Mouse (Mus musculus) adrenal gland, postnatal 25 days (tissue): ENCODE data around the gene Foxp1. TPM values are rescaled to one million over a fixed set of nuclear protein-coding genes. Genes with fewer than 3 reads are reported as not detected.
A peak's percentile ranks its signal among the peaks of the same experiment; 100 is the strongest.

Source experiments
- DNase-seq: peaks from one replicate; pipeline ENCODE4 v3.0.0; 2021; ENCODE audit warnings: mixed read lengths
- total RNA-seq: library from RNA; stranded (reverse); gene quantifications from 2 replicates; pipeline ENCODE4 v1.2.3, GENCODE M21; 2021

Gene Foxp1
- total RNA-seq, 1 experiment from 2014 or later: 58.1 TPM

DNA sequence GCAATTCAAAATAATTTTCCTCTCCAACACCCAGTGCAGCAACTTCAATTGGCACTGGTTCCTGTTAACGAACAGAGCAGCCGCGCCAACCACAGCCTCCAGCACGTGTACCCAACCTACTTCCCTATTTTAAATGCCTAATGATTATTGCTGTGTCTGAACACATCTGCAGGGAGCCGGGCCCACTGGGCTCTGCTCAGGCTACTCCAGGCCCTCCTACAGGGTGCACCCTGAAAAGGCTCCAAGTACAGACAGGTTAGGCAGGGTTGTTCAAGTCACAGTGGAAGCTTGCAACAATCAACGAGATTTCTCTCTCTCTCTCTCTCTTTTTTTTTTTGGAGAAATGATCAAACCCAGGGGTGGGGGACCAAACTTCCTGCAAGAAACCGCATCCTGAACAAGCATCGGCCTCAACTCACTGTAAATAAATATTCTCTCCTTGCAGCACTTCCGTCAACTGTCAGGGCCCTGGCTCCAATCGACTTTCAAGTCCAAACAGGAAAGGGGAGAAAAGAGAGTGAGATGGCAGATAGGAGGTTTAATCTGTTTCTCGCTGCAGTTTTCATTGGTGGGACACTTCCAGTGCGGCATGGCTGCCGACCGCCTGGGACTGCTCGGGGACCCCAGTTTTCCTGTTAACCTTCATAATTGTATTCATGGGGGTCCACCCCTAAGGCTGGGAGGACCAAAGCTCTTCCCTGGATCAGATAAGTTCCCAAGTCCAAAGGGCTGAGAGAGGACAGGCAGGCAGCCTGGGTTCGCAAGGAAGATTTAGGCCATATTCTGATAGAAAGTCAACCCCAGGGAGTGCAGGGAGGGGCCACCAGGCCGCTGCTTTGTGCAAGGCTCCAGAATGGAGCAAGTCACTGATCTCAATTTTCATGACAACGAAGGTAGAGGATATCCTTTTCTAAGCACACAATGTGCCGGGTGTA, 133.5 kb downstream of the Foxp1 start:
- DNase-seq: no peak

GRCm38 (mm10) chr6:99388023-99388422, 134.5 kb downstream of the Foxp1 start:
- no peak for DNase-seq

DNA sequence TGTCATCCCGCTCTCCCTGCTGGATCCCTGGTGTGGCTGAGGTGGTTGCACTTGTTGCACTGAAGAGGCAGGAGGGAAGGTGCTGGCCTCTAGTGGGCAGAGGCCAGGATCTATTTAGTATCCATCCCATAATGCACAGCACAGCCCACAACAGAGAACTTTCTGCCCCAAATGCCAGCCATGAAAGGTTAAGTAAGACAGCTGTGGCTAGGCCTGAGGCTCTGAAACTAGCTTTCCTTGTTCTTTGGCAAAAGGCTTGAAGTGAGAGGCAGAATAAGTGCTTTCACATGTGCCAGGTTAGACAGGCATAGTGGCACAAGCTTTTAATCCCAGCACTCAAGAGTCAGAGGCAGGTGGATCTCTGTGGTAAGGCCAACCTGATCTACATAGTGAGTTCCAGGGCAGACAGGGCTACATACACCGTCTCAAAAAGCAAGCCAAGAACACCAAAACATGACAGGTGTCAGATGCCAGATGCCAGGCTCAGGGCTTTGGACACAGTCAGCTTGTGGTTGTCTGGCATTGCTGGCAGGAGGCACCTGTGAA, 137.4 kb downstream of the Foxp1 start:
- no peak for DNase-seq

GRCm38 (mm10) chr6:99383846-99384472, 138.6 kb downstream of the Foxp1 start:
- DNase-seq: no peak

- no peak for DNase-seq
Measured at GRCm38 (mm10) chr6:99380146-99380545, 142.4 kb downstream of the Foxp1 start.

DNA sequence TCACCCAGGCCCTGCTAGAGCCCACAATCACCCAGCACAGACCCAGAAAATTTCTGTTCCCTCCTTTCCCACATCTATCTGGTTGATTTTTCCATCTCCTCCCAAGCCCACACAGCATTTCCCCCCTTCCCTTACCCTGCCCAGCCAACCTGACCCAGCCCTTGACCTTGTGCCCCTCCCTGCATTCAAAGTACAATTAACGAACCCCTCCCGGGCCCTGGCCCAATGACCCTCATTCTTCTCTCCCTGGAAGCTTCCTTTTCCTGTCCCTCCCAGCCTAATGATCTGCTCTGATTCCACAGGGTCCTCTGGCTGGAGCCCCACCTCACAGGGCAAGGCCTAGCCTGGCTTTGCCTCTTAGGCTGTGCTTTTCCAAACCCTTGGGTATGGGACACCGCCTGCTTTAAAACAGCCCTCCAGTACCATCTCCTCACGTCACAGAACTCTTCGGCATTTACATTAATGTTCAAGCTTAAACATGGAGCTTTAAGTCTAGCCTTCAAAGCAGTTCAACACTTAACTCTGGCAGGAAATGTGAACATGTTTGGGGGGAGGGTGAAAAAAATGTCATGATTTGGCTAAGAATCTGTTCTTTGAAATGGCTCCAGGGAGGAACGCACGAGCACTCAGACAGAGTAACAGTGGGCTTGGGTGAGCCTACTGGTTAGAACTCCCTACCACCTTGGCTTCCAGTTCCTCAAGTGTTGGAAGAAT, 143.4 kb downstream of the Foxp1 start:
- DNase-seq: peak; percentile 39

DNA sequence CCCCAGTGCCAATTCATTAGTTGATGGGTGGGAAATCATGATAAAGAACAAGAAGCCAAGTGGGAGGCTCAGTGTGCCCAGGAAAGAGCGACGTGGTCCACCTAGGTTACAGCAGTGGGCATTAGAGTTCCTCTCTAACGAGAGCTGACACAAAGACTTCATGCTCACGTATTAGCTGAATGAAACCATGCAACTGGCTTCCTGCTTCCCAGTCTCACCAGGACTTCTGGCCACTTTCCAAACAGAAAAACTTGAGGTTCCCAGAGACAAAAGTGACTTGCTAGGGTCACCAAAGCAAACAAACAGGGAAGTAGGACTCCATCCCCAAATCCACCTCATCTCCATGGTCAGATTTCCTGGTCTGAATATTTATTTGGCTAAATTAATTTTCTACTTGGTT, 144.8 kb downstream of the Foxp1 start:
- no peak for DNase-seq

DNA sequence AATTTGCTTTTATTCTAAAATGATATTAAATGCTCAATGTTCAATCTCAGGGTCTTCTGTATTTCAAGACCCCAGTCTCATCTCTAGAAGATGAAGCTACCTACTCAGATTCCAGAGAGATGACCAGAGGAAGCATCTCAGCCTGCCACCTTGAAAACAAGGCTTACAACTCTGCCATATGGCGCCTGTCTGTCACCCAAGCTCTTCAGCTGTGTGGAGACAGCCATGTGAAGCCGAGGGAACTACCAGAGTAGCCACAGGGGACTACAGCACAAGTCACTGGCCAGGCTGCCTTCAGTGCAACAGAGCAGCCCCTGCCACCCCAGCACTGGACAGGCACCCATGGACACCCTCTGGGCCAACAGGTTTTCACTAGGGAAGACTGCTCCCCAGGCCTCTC, 145.4 kb downstream of the Foxp1 start:
- no peak for DNase-seq

DNA sequence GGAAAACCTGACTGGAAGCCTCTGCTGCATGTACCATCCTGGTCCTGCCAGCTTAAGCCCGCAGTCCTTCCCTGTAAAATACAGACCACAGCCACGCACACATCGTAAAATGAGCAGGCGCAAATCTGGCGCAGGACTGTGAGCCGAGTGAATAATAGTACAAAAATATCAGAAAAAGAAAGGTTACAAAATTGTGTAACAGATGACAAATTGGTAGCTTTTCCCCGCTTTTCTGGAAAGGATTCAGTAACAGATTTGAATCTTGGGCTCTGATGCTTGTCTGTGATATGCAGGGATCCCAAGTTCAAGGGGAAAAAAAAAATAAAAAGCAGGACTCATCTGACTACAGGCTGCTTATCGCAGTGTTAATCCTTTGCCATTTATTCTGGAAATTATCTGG, 145.8 kb downstream of the Foxp1 start:
- no peak for DNase-seq

GRCm38 (mm10) chr6:99375865-99376264, 146.7 kb downstream of the Foxp1 start:
- DNase-seq: no peak

DNA sequence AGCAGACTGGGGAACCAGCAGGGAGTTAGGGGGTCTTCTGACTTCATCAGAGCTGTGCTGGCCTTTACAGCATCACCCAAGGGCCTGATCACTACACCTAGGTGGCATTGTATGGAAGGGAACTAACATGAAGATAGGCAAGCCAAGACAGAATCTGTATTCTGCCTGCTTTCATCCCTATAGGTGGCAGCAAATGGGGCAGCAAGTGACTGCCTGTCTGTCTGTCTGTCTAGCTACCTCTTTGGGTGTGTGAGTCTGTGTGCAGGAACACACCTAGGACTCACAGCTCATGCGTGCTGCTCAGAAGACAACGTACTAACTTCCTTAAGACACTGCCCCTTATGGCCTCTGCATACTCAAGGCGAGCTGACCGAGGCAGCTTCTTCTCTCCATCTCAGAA, 147.1 kb downstream of the Foxp1 start:
- DNase-seq: no peak

DNA sequence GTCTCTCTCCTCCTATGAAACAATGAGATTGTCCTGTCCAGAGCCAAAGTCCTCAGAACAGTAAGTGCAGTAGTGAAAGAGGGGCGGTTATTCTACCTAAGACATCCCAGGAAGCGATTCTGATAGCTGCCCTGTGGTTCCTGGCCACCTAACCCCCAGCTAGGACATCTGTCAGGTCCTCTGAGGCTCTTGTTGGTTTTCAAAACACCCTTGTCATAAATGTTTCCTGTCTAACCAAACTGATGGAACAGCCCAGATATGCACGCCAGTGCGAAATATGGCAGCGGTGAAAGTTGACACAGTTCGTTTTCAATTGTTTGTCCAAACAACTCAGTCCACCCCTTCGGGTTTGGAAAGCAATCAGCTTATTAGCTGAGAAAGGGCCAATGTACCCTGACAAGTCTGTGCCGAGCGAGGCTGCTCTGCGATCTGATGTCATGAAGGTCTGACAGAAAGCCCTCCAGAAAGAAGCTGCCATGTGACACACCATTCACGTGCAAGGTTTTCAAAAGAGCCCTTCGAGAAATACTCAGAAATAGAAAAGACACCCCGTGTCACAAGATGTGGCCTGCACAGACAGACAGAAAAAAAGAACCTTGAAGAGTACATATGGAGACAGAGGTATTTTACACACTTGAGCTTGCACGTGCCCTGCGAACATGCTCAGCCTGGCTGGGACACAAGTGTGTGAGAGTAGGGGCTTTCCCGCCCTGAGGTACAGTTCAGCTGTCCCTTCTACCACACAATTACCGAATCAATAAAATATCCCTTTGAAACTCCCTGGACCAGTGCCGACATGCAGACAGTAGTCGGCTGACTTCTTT, 147.9 kb downstream of the Foxp1 start:
- no peak for DNase-seq

DNA sequence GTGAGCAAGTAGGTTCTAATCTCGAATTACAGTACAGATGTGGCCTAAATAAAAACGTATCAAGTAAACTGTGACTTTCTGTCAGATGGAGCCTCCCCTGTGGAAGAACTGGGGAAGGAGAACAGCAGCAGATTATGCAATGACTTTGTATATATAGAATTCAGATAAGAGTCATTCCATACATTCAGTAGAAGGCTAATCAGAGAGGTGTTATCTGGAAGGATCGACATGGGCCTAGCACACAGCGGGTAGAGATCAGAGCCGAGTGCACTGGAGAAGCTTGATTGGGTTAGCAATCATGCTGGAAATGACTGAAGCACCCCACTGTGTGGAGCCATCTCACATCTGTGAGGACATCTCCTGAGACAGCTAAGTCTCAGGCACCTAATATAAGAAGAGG, 150.1 kb downstream of the Foxp1 start:
- no peak for DNase-seq

- DNase-seq: no peak
Measured at GRCm38 (mm10) chr6:99372016-99372415, 150.5 kb downstream of the Foxp1 start.

- no peak for DNase-seq
Measured at GRCm38 (mm10) chr6:99369931-99370330, 152.6 kb downstream of the Foxp1 start.

- DNase-seq: no peak
Measured at GRCm38 (mm10) chr6:99369156-99369555, 153.4 kb downstream of the Foxp1 start.

GRCm38 (mm10) chr6:99368118-99368753, 154.3 kb downstream of the Foxp1 start:
- DNase-seq: no peak

DNA sequence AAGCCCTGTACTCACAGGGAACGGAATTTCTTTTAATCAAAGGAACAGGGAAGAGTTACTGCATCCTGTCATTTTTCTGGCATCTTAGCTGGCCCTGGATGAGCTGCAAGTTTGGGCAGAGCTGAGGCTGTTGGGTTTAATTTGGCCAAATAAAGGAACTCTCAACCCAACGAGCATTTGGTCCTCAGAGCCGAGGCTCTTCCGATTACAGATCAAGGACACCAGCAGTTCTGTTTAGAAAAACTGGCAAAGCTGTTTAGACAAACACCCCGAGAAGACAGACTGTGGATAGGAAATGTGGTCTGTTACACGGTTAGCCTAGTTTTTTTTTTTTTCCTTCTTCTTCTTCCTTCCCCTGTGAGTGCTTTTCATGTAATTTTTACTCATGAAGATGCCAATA, 158.0 kb downstream of the Foxp1 start:
- DNase-seq: no peak

DNA sequence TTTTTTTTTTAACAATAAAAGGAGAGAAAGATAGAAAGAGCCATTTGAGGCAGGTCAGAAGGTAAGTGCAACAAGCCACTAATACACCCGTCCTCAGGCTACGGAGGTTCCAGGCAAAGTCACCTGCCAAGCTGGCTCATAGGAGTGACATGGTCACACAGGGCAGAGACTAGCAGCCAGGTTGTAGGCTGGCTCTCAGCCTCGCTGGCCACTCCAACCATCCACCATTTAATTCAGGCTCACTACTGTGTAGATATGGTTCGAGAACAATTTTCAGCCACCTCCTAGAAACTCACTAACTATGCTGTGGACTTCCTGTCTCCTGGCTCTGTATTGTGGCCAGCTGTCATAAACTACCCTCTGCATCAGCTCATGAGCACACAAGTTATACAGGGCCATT, 161.9 kb downstream of the Foxp1 start:
- no peak for DNase-seq

DNA sequence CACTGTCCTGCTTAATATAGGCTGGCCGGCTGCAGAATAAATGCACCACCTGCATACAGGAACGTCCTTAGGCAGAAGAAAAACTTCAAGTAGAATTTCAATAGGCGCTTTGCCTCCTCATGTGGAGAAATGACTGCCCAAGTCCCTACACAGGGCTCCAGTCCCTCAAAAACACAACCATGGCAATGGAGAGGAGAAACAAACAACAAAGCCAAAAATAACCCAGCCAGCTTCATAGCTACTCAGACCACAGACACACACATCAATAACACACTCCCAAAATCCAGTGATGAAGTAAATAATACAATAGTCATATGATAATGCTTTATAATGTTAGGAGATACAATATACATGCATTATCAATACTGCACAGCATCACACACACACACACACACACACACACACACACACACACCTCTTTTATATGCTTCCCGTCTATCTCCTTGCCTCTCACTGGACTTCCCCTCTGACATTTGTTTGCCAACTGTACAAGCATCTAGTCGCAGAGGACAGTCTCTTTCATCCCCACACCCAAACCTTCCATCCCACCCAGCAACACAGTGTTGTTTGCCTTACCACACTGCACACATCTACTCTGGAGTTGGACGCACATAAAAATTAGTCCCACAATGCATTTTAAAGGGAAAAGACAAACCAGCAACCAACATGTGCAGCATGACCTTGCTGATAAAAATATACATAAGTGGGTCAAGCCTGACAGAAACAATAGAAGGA, 162.6 kb downstream of the Foxp1 start:
- DNase-seq: no peak
